Mouse (Mus musculus) lung, postnatal 0 days (tissue): Measurements from ENCODE around the gene Hamp2. TPM values are rescaled to one million over a fixed set of nuclear protein-coding genes. Genes with fewer than 3 reads are reported as not detected.
A peak's percentile ranks its signal among the peaks of the same experiment; 100 is the strongest.
"Not testable (repeated sequence)": the region's sequence is repeated elsewhere in the genome, so short reads cannot be mapped to it uniquely, and the experiment has no call there.

ENCODE experiments used
- ATAC-seq: fragments of 200-750 bp; cut with Nextera tagmentation; 2 replicates; pipeline ENCODE4 v1.8.0; 2017; ENCODE audit warnings: moderate library complexity
- DNase-seq: peaks from one replicate; pipeline ENCODE4 v3.0.0-alpha.2; 2016; ENCODE audit warnings: low spot score
- H3K27ac ChIP-seq: fragments of 300-500 bp; sonication (generic); 2 replicates; pipeline ENCODE4 v1.5.1; 2014; ENCODE audit warnings: antibody characterized with exemption, mild to moderate bottlenecking, low read length, mixed read lengths
- H3K27me3 ChIP-seq: fragments of 300-500 bp; sonication (generic); replicated peaks from 2 replicates; pipeline ENCODE4 v1.6.1; 2014; ENCODE audit warnings: low read length, mixed read lengths; ENCODE audit not compliant: insufficient read depth
- H3K36me3 ChIP-seq: fragments of 300-500 bp; sonication (generic); 2 replicates; pipeline ENCODE4 v1.6.1; 2014; ENCODE audit warnings: low read length, mixed read lengths; ENCODE audit not compliant: insufficient read depth
- H3K4me1 ChIP-seq: fragments of 300-500 bp; sonication (generic); 2 replicates; pipeline ENCODE4 v1.6.1; 2014; ENCODE audit warnings: antibody characterized with exemption, low read depth, low read length, mixed read lengths; ENCODE audit not compliant: insufficient read depth
- H3K4me2 ChIP-seq: fragments of 300-500 bp; sonication (generic); replicated peaks from 2 replicates; pipeline ENCODE4 v1.6.1; 2014; ENCODE audit warnings: low read depth, mild to moderate bottlenecking, low read length, moderate library complexity, mixed read lengths
- H3K4me3 ChIP-seq: fragments of 300-500 bp; sonication (generic); 2 replicates; pipeline ENCODE4 v1.5.1; 2014; ENCODE audit warnings: low read depth, low read length
- H3K9ac ChIP-seq: fragments of 300-500 bp; sonication (generic); replicated peaks from 2 replicates; pipeline ENCODE4 v1.6.1; 2014; ENCODE audit warnings: low read depth, mild to moderate bottlenecking
- H3K9me3 ChIP-seq: fragments of 300-500 bp; sonication (generic); 2 replicates; pipeline ENCODE4 v1.6.1; 2016; ENCODE audit warnings: low read length, mixed read lengths
- CTCF ChIP-seq: IDR thresholded peaks from 2 replicates; pipeline ENCODE4 v1.5.1; 2016; ENCODE audit warnings: antibody characterized with exemption, mild to moderate bottlenecking
- EP300 ChIP-seq: IDR thresholded peaks from 2 replicates; pipeline ENCODE4 v1.6.1; 2016; ENCODE audit warnings: antibody characterized with exemption, mild to moderate bottlenecking, control low read depth
- WGBS: fragments of 180-500 bp; shearing (Covaris S2); extraction: QIAGEN DNeasy Blood & Tissue Kit; methylation state at CpG from one replicate; pipeline ENCODE4 v1.1.7; 2014; 5-methylcytosine and 5-hydroxymethylcytosine counted together
- polyA plus RNA-seq: library from polyadenylated mRNA; unstranded; fragments of >200 nt; fragmentation: Nextera tagmentation; extraction: Ambion mirVana; gene quantifications from 2 replicates; pipeline ENCODE4 v1.2.1, GENCODE M21; 2015

Gene Hamp2
- polyA plus RNA-seq: not detected in 2 replicates

DNA sequence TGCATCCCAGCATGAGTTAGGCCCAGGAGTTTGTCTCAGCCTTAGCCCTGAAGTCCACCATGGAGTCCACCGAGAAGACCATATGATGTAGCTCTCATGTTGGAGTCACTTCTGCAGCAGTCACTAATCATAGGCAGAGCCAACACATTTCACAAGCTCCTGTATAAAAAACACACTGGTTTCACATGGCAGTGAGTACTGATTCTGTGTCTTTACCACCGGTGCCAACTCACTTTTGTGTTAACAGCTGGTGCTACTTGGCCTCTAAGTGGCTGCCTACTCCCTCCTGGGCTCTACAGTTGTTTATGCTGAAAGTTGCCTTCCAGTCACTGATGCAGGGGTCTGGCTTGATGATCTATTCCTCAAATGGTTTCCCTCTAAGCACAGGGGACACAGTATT, at the start of gene Hamp2:
Hamp2 (minus strand) TSS at position 101 of the 400 bp plus-strand sequence.
- H3K27ac ChIP-seq, H3K4me2 ChIP-seq, H3K36me3 ChIP-seq, H3K9me3 ChIP-seq, H3K9ac ChIP-seq, H3K4me1 ChIP-seq, ATAC-seq, H3K4me3 ChIP-seq, DNase-seq, H3K27me3 ChIP-seq: not testable (repeated sequence)
- 70% methylated on average over 2 of the region's 2 CpGs for WGBS

DNA sequence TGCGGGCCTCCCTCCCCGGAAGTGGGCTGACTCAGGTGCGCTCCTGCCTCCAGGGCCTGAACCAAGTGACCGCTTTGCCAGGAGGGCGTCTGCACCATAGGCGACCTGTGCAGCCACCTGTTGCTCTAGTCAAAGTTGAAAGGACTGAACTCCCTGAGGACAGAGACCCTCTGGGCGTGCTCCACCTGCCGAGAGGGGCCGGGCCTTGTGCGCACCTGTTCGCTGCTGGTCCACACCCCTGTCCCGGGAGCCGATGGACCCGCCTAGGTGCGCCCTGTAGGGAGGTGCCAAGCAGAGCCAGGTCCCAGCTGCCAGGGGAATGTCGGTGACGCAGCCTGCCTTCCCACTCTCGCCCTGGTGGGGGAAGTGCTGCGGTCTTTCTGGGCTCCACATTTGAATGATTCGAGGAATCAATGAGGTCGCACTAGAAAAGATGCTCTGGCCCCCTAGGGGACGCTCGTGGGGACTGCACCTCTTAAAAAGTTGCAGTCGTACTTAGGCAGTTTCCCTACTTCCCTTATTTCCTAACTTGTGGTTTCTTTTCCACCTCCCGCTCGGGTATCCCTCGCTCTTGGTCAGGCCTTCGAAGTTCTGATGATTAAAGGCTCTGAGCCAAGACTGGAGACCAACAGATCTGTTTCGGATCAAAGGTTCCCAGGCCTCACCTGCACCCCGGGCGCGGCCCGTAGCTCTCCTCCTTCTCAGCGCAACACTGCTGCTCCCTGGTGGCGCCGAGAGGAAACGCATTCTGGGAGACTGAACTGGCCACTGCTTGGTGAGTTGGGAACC, 49.2 kb upstream of the Hamp2 start, which contains the start of gene Fam187b:
Fam187b (plus strand) TSS at position 290 of the 789 bp plus-strand sequence.
- H3K4me1 ChIP-seq: peaks cover 5% of the 10 kb centered on the region; the same call in 1 of the 2 replicates
- WGBS: under 1% methylated on average over 37 of the region's 37 CpGs
- H3K27ac ChIP-seq: peak within 1 kb of the TSS; percentile 94
- H3K27me3 ChIP-seq: no peaks in the 10 kb centered on the region
- H3K9ac ChIP-seq: peak within 1 kb of the TSS; percentile 46
- peak within 1 kb of the TSS; percentile 65 for H3K4me2 ChIP-seq
- peak; percentile 96 for DNase-seq
- H3K36me3 ChIP-seq: no peaks in the 10 kb centered on the region
- H3K4me3 ChIP-seq: peak within 1 kb of the TSS; percentile 49
- ATAC-seq: peak; percentile 96
- TF ChIP-seq EP300 (peak; percentile 6; the same call in 1 of the 2 replicates), CTCF (peak; percentile 88)
- H3K9me3 ChIP-seq: no peaks in the 10 kb centered on the region

DNA sequence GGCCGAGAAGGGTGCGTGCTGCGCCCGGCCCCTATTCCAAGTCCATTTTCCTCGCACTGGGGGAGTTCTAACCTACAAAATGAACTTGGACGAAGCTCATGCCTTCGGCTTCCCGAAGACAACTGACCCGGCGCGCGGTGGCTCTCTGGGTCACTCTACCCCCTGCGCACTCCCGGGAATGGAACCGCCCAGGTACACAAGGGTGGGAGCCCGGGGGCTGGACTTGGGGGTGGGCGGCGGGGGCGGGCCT, 48.7 kb upstream of the Hamp2 start, which contains the start of gene Lsr:
Lsr (minus strand) TSS at position 214 of the 250 bp plus-strand sequence.
- 0% methylated on average over 19 of the region's 19 CpGs for WGBS
- peak; percentile 91 for ATAC-seq

DNA sequence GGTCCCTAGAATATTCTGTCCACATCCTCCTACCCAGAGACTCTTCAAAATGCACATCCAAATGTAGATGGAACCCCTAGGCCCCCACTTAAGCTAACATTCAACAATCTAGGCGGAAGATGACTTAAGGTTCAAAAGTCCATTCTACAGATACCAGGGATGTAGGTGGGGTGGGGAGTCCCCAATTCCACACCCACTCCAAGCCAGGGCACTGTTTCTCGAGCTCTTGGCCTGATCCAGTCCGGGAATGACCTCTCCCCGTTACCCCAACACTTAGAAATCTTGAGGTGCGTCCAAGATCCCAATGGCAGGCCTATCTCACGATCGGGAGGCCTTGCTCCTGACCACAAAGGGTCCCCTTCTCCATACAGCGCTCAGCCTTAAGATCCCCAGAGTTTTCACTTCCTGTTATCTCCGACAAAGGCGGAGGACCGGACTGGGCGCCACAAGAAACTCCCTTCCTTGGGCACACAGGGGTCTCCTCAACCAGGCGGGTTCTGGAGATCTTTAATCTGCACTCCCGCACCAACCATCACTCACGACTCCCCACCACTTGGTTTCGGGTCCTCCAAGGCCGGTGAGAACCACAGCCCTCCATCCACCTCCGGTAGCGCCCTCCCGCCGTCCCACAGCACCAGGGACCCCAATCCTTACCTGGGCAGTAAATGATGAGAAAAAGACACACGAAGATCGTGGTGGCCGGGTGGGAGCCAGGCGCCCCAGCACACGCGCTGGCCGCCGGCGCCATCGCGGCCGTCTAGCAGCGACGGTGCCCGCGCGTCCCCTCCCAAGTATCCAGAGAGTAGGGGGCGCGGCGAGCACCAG, 48.2 kb upstream of the Hamp2 start:
- 5% methylated on average over 40 of the region's 41 CpGs for WGBS
- Histone ChIP-seq H3K36me3 (no peaks in the 10 kb centered on the region), H3K9me3 (no peaks in the 10 kb centered on the region), H3K27ac (peak overlapping the region; percentile 94), H3K27me3 (no peaks in the 10 kb centered on the region), H3K4me1 (peaks cover 5% of the 10 kb centered on the region; the same call in 1 of the 2 replicates), H3K4me2 (peak overlapping the region; percentile 65), H3K9ac (peak overlapping the region; percentile 46; the same call in 1 of the 2 replicates), H3K4me3 (peak overlapping the region; percentile 49)
- peak; percentile 22 for ATAC-seq
- no peak for DNase-seq
- no peak for TF ChIP-seq CTCF
- no peak for TF ChIP-seq EP300

More for the DNA sequence above, 48.7 kb upstream of the Hamp2 start, which contains the start of gene Lsr:
- Histone ChIP-seq H3K36me3 (no peaks in the 10 kb centered on the region), H3K4me1 (peaks cover 5% of the 10 kb centered on the region; the same call in 1 of the 2 replicates), H3K4me3 (peak within 1 kb of the TSS; percentile 49), H3K4me2 (peak within 1 kb of the TSS; percentile 65), H3K27me3 (no peaks in the 10 kb centered on the region), H3K27ac (peak within 1 kb of the TSS; percentile 94), H3K9ac (peak within 1 kb of the TSS; percentile 46), H3K9me3 (no peaks in the 10 kb centered on the region)
- TF ChIP-seq EP300: no peak
- no peak for TF ChIP-seq CTCF
- peak; percentile 88 for DNase-seq

DNA sequence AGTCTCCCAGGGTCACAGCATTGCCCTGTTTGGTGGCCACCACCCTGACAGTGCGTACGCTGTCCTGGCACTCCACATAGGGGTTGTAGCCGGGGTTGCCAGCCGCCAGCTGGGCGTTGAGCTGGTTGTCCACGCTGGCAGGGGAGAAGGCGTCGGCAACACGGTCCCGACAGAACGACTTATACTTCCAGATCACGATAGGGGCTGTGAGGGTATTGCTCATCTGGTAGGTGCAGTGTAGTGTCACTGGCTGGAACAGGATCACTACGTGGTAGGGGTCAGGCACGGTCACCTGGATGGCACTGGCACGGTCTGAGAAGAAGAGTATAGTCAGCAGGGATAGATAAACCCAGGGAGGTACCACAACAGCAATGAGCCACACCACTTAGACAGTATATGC, 47.4 kb upstream of the Hamp2 start:
- no peak overlapping the region for H3K4me3 ChIP-seq
- no peak overlapping the region for H3K27ac ChIP-seq
- no peak overlapping the region; the same call in 1 of the 2 replicates for H3K4me2 ChIP-seq
- no peaks in the 10 kb centered on the region for H3K9me3 ChIP-seq
- DNase-seq (no peak), ATAC-seq (no peak)
- no peaks in the 10 kb centered on the region for H3K36me3 ChIP-seq
- peaks cover 5% of the 10 kb centered on the region; the same call in 1 of the 2 replicates for H3K4me1 ChIP-seq
- TF ChIP-seq CTCF (no peak), EP300 (no peak)
- no peaks in the 10 kb centered on the region for H3K27me3 ChIP-seq
- H3K9ac ChIP-seq: no peak overlapping the region
- 71% methylated on average over 15 of the region's 15 CpGs for whole genome bisulfite sequencing

DNA sequence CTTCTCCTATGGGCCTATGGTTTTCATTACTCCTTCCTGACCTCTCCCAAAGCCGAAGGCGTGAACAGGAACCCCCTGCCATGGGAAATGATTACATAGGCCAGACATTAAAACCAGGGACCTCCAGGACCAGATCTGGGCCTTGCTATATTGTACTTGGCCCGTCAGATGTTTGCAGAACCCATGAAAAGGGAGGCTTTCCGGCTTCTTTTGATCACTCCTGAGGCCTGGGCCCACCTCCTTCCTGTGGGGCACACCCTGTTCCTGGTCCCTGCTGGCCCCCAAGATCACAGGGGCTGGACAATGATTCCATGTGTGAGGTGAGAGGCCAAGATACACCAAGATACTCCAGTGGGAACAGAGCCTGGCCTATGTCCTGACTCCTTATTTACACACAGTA, 44.7 kb upstream of the Hamp2 start:
- 68% methylated on average over 4 of the region's 4 CpGs for WGBS
- DNase-seq (no peak), ATAC-seq (no peak)
- Histone ChIP-seq H3K36me3 (no peaks in the 10 kb centered on the region), H3K4me1 (peaks cover 5% of the 10 kb centered on the region; the same call in 1 of the 2 replicates), H3K4me2 (no peak overlapping the region), H3K27ac (no peak overlapping the region), H3K9me3 (no peaks in the 10 kb centered on the region), H3K4me3 (no peak overlapping the region), H3K27me3 (no peaks in the 10 kb centered on the region), H3K9ac (no peak overlapping the region)
- TF ChIP-seq CTCF: no peak
- no peak for TF ChIP-seq EP300
